Mouse (Mus musculus) testis, adult 2 months (tissue): ENCODE measurements around the gene Ift122. TPM values are rescaled to one million over a fixed set of nuclear protein-coding genes. Genes with fewer than 3 reads are reported as not detected.

ENCODE experiments used
- H3K27ac ChIP-seq: fragments of 200-500 bp; 2 replicates; pipeline ENCODE4 v1.5.1; 2012; ENCODE audit warnings: low read depth, low read length; ENCODE audit not compliant: control insufficient read depth, insufficient read depth
- H3K27me3 ChIP-seq: fragments of 200-500 bp; 2 replicates; pipeline ENCODE4 v1.6.1; 2012; ENCODE audit warnings: mild to moderate bottlenecking, low read length, moderate library complexity; ENCODE audit not compliant: control insufficient read depth, insufficient read depth
- H3K36me3 ChIP-seq: fragments of 200-500 bp; 2 replicates; pipeline ENCODE4 v1.6.1; 2012; ENCODE audit warnings: mild to moderate bottlenecking, low read length; ENCODE audit not compliant: control insufficient read depth, insufficient read depth
- H3K4me1 ChIP-seq: fragments of 200-500 bp; 2 replicates; pipeline ENCODE4 v1.6.1; 2012; ENCODE audit warnings: low read length; ENCODE audit not compliant: control insufficient read depth, insufficient read depth
- H3K4me3 ChIP-seq: fragments of 200-500 bp; 2 replicates; pipeline ENCODE4 v1.5.1; 2012; ENCODE audit warnings: low read depth, mild to moderate bottlenecking, low read length, moderate library complexity, mixed read lengths; ENCODE audit not compliant: control insufficient read depth
- CTCF ChIP-seq: fragments of 200-500 bp; IDR thresholded peaks from 2 replicates; pipeline ENCODE4 v1.5.1; 2012; ENCODE audit warnings: low read depth, mild to moderate bottlenecking, inconsistent platforms, low read length, moderate library complexity; ENCODE audit not compliant: control insufficient read depth, insufficient read depth, insufficient replicate concordance
- POLR2A ChIP-seq: fragments of 200-500 bp; IDR thresholded peaks from 2 replicates; pipeline ENCODE4 v1.6.1; 2012; ENCODE audit warnings: low read depth, mild to moderate bottlenecking, inconsistent platforms, low read length, moderate library complexity; ENCODE audit not compliant: control insufficient read depth
- polyA plus RNA-seq: library from polyadenylated mRNA; depleted of rRNA; stranded (reverse); fragments of >200 nt; gene quantifications from 2 replicates; pipeline ENCODE4 v1.2.3, GENCODE M21; 2012

Gene Ift122
- polyA plus RNA-seq, 1 experiment: 128 TPM

- H3K36me3 ChIP-seq: peaks cover 3% of the 10 kb centered on the region
- H3K27ac ChIP-seq: no peak overlapping the region
- H3K27me3 ChIP-seq: no peaks in the 10 kb centered on the region
- TF ChIP-seq POLR2A: no peak
- TF ChIP-seq CTCF: no peak
- no peaks in the 10 kb centered on the region for H3K4me1 ChIP-seq
- H3K4me3 ChIP-seq: no peak overlapping the region
Measured at GRCm38 (mm10) chr6:115897117-115897516, 43.8 kb downstream of the Ift122 start.

DNA sequence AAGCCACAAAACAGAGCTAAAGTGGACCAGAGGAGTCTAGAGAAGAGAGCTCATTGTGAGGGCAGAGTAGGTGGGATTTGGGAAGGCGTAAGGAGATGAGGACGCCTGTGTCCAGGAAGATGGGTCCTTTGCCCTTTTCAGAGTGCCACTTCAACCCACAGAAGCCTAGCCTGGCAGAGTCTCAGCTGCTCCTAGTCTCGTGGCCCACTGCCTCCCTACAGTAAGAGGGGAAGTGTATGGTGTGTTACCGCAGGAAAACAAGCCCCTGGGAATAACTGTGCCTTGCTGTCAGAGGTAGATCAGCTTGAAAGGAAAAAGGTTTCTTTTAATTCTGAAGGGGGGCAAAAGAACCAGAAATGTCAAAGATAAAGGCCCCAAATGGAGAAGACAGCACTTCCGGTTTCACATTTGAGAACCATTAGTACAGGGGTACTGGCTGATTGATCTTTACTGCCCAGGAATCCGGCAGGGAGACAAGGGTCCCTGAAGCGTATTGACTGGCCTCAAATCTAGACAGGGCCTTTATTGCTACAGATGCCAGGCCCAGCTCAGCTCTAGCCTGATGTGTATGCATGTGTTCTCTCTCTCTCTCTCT is 44.8 kb downstream of the Ift122 start:
- TF ChIP-seq CTCF: no peak
- no peak for TF ChIP-seq POLR2A
- H3K36me3 ChIP-seq: peaks cover 3% of the 10 kb centered on the region

GRCm38 (mm10) chr6:115901062-115901461 is 47.8 kb downstream of the Ift122 start:
- TF ChIP-seq POLR2A (no peak), CTCF (peak; percentile 73; the same call in 1 of the 2 replicates)
- H3K27ac ChIP-seq: 0 out of 2 replicates have a peak overlapping the region, but pooled peaks have one; percentile 2

More for the DNA sequence above, 44.8 kb downstream of the Ift122 start:
- Histone ChIP-seq H3K27me3 (no peaks in the 10 kb centered on the region), H3K27ac (no peak overlapping the region), H3K4me1 (no peaks in the 10 kb centered on the region), H3K4me3 (no peak overlapping the region)

GRCm38 (mm10) chr6:115901489-115901931 is 48.2 kb downstream of the Ift122 start:
- Histone ChIP-seq H3K27ac (0 out of 2 replicates have a peak overlapping the region, but pooled peaks have one; percentile 2), H3K27me3 (no peaks in the 10 kb centered on the region), H3K36me3 (peaks cover 1% of the 10 kb centered on the region), H3K4me1 (no peaks in the 10 kb centered on the region), H3K4me3 (no peak overlapping the region)
- TF ChIP-seq CTCF (no peak), POLR2A (no peak)

More at GRCm38 (mm10) chr6:115901062-115901461, 47.8 kb downstream of the Ift122 start:
- Histone ChIP-seq H3K27me3 (no peaks in the 10 kb centered on the region), H3K4me1 (no peaks in the 10 kb centered on the region), H3K4me3 (no peak overlapping the region), H3K36me3 (peaks cover 1% of the 10 kb centered on the region)

GRCm38 (mm10) chr6:115902545-115902944 is 49.3 kb downstream of the Ift122 start:
- Histone ChIP-seq H3K4me1 (no peaks in the 10 kb centered on the region), H3K36me3 (no peaks in the 10 kb centered on the region; the same call in none of the 2 replicates), H3K27me3 (no peaks in the 10 kb centered on the region), H3K4me3 (no peak overlapping the region), H3K27ac (no peak overlapping the region)
- TF ChIP-seq CTCF (no peak), POLR2A (no peak)

DNA sequence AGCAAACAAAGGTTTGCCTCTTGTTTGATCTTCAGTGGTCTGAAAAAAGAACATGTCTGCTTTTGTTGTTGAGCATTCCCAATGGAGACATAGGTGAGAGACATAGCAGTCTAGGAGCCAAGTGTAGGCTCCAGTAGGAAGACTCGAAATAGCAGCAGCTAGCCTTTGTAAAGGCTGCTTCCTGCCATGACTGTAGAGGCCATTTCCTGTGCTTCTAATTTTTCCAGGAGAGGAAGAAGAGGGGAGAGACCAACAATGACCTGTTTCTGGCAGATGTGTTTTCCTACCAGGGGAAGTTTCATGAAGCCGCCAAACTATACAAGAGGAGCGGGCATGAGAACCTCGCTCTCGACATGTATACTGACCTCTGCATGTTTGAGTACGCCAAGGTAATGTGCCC is 52.3 kb downstream of the Ift122 start:
- Histone ChIP-seq H3K4me1 (no peaks in the 10 kb centered on the region), H3K4me3 (no peak overlapping the region), H3K27ac (no peak overlapping the region), H3K36me3 (no peaks in the 10 kb centered on the region; the same call in 1 of the 2 replicates), H3K27me3 (no peaks in the 10 kb centered on the region)
- TF ChIP-seq POLR2A (no peak), CTCF (no peak)

DNA sequence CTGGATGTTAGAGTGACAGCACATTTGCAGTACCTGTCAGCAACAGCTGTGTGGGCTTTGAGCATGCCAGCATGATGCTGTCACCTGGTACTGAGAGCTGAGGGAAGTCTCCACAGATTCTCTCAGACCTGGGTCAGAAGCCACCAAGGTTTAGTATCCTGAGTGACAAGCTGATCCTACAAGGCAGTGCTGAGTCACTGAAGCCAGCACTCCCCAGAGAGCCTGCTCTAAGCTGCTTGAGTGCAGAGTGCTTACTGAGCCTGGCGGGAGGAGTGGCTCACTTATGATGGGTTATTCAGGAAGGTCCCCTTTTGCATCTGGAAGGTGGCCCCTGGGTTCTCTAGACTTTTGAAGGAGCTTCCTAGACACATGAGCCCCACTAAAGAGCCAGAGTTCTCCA is 53.2 kb downstream of the Ift122 start:
- Histone ChIP-seq H3K4me1 (no peaks in the 10 kb centered on the region), H3K27ac (no peak overlapping the region), H3K36me3 (no peaks in the 10 kb centered on the region; the same call in 1 of the 2 replicates), H3K4me3 (no peak overlapping the region), H3K27me3 (no peaks in the 10 kb centered on the region)
- no peak for TF ChIP-seq CTCF
- no peak for TF ChIP-seq POLR2A

DNA sequence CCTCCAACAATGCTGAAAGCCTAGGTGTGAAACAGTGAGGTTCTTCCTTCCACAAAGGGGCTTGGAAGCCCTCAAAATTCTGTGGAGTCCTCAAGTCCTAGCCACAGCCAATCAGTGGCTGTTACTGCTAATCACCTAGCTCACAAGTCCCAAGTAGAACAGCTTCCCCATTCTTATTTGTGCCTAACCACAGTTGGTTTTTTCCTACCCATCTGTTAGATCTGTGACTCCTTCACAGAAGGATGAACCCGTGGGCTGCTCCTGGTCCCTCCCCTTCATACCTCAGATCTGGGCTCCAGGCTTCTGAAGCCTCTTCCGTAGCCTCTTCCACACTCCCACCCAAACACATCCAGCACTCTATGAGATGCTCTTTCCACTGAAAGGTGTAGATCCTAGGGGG is 53.6 kb downstream of the Ift122 start:
- no peaks in the 10 kb centered on the region for H3K27me3 ChIP-seq
- no peak overlapping the region for H3K27ac ChIP-seq
- H3K36me3 ChIP-seq: no peaks in the 10 kb centered on the region; the same call in 1 of the 2 replicates
- no peak overlapping the region for H3K4me3 ChIP-seq
- TF ChIP-seq POLR2A (no peak), CTCF (no peak)
- no peaks in the 10 kb centered on the region for H3K4me1 ChIP-seq
